In the genomic region with DNA sequence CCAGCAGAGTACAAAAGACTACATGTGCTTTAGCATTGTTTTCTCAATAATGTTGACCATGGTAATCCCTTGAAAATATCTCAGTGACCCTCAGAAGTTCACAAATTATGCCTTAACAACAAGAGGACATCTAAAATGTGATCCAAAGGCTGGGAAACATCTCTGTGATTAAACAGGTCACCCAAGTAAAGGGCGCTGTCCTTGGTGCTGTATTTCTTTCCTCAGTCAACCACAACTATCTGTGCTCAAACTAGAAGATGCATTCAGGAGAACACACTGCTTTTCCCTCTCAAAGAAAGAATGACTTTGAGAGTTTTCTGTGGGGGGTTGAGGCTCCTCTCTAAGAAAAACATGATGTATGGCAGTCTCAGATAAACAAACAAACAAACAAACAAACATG, we compare ENCODE assay signal across 16 mouse cellular contexts.
DNase-seq lines count a peak whose midpoint lies in the region; ATAC-seq lines count a peak whose summit lies in the region.
"Had no signal": no experiment of that assay in that cellular context is flagged by ENCODE, and none has a peak within 500 bp of the region (broad histone marks: within the 10 kb centered on the region; RNA-seq: fewer than 3 reads in every experiment).

No protein-coding gene starts in this region.

- 59% methylated on average over 1 of the region's 1 CpGs for WGBS in limb, embryonic 11.5 days
- WGBS in limb, embryonic 10.5 days = 69% methylated on average over 1 of the region's 1 CpGs

- H3K27me3 ChIP-seq in limb, embryonic 11.5 days (ENCODE audit: control insufficient read depth, insufficient read depth, low read length) = no peaks in the 10 kb centered on the region
- H3K27me3 ChIP-seq in limb, embryonic 10.5 days (ENCODE audit: low read depth, poor library complexity, severe bottlenecking) = no peaks in the 10 kb centered on the region
- H3K27me3 ChIP-seq: embryonic facial prominence, embryonic 12.5 days; midbrain, embryonic 13.5 days had no signal

- no peak overlapping the region for H3K4me3 ChIP-seq in limb, embryonic 11.5 days (ENCODE audit: low read depth, low read length)
- no peak overlapping the region for H3K4me3 ChIP-seq in limb, embryonic 10.5 days
- H3K4me3 ChIP-seq: embryonic facial prominence, embryonic 12.5 days; forebrain, embryonic 10.5 days; midbrain, embryonic 13.5 days had no signal

- H3K4me1 ChIP-seq in limb, embryonic 11.5 days (ENCODE audit: control insufficient read depth, insufficient read depth, low read length) = no peaks in the 10 kb centered on the region
- H3K4me1 ChIP-seq in limb, embryonic 10.5 days = no peaks in the 10 kb centered on the region
- H3K4me1 ChIP-seq: embryonic facial prominence, embryonic 12.5 days; forebrain, embryonic 10.5 days; midbrain, embryonic 13.5 days had no signal

- H3K36me3 ChIP-seq in limb, embryonic 11.5 days (ENCODE audit: control insufficient read depth, insufficient read depth, low read length) = no peaks in the 10 kb centered on the region
- H3K36me3 ChIP-seq in limb, embryonic 10.5 days = no peaks in the 10 kb centered on the region
- H3K36me3 ChIP-seq: embryonic facial prominence, embryonic 12.5 days; forebrain, embryonic 10.5 days; midbrain, embryonic 13.5 days had no signal

- DNase-seq in limb, embryonic 11.5 days (ENCODE audit: low spot score) = peak; percentile 60
- no peak for DNase-seq in limb, embryonic 10.5 days (ENCODE audit: low spot score)
- peak; percentile 6 for DNase-seq in Muller cell, postnatal 12 days (ENCODE audit: inconsistent ontology term)
- DNase-seq in embryo, embryonic 10.5 days (ENCODE audit: low spot score) = peak; percentile 71
- DNase-seq in mesoderm, embryonic 11.5 days (ENCODE audit: low read depth, low spot score) = peak; percentile 48
- no peak for DNase-seq in thymus, postnatal 25 days
- DNase-seq in gastrocnemius, postnatal 10 days = no peak
- DNase-seq: cerebellum, adult 2 months; kidney, adult 11 months; lung, postnatal 14 days; thymus, postnatal 4 days had no signal

- H3K27ac ChIP-seq in limb, embryonic 11.5 days (replicated peaks; ENCODE audit: low read depth, low read length) = no peak overlapping the region
- no peak overlapping the region for H3K27ac ChIP-seq in limb, embryonic 10.5 days
- H3K27ac ChIP-seq: embryonic facial prominence, embryonic 12.5 days; forebrain, embryonic 10.5 days; midbrain, embryonic 13.5 days; stomach, postnatal 0 days had no signal

- no peak overlapping the region for H3K9ac ChIP-seq in limb, embryonic 11.5 days (ENCODE audit: low read length)
- H3K9ac ChIP-seq: embryonic facial prominence, embryonic 12.5 days; midbrain, embryonic 13.5 days had no signal

- ATAC-seq in limb, embryonic 11.5 days (ENCODE audit: insufficient number of reproducible peaks, low FRiP score, low TSS enrichment, low read depth) = no peak
- ATAC-seq: midbrain, embryonic 13.5 days had no signal

- no peak overlapping the region for H3K4me2 ChIP-seq in limb, embryonic 11.5 days (ENCODE audit: low read depth, severe bottlenecking)
- H3K4me2 ChIP-seq: embryonic facial prominence, embryonic 12.5 days; liver, embryonic 11.5 days; midbrain, embryonic 13.5 days had no signal

- no peaks in the 10 kb centered on the region for H3K9me3 ChIP-seq in limb, embryonic 11.5 days (ENCODE audit: control insufficient read depth, low read length)
- H3K9me3 ChIP-seq in limb, embryonic 10.5 days (replicated peaks) = no peaks in the 10 kb centered on the region
- H3K9me3 ChIP-seq: embryonic facial prominence, embryonic 12.5 days; forebrain, embryonic 10.5 days; midbrain, embryonic 13.5 days had no signal

Comparison
In these comparisons a context has a peak if more than half of its experiments do, and no peak if none do; other contexts are left out.
1. DNase-seq: peak in limb, embryonic 11.5 days (single experiment), Muller cell, postnatal 12 days (single experiment), embryo, embryonic 10.5 days (single experiment) and mesoderm, embryonic 11.5 days (single experiment); none in limb, embryonic 10.5 days (single experiment), thymus, postnatal 25 days (single experiment) and gastrocnemius, postnatal 10 days (single experiment).